Mouse (Mus musculus) adrenal gland, postnatal 4 days (tissue): ENCODE results near the gene Olfr493. TPM values are rescaled to one million over a fixed set of nuclear protein-coding genes. Genes with fewer than 3 reads are reported as not detected.

ENCODE experiments used
- DNase-seq, 2 experiments: peaks; one replicate each; pipeline ENCODE4 v3.0.0; 2021 to 2022; ENCODE audit warnings: low spot score in 2 of 2, mixed read lengths in 2 of 2
- long read RNA-seq, 2 experiments: library from polyadenylated mRNA; stranded (forward); transcript quantifications; one replicate each; pipeline ENCODE4 v2.0.0; 2021
- total RNA-seq, 2 experiments: library from RNA; stranded (reverse); gene quantifications; 2 replicates each; pipeline ENCODE4 v1.2.3; 2021

The Olfr493 gene
- not detected for total RNA-seq
- long read RNA-seq, experiment 1 = 0 reads
- long read RNA-seq, experiment 2 = 0 reads

- DNase-seq = no peak
Observed at GRCm38 (mm10) chr7:108346879-108347278, at the start of gene Olfr493. TSS of gene Olfr493 (minus strand) at chr7:108346979.

GRCm38 (mm10) chr7:108392867-108393266, 46.1 kb upstream of the Olfr493 start, which contains the start of gene Olfr495:
TSS of gene Olfr495 (plus strand) at chr7:108393167.
- no peak for DNase-seq

GRCm38 (mm10) chr7:108365035-108365434, 18.3 kb upstream of the Olfr493 start, which contains the start of gene Olfr494:
TSS of gene Olfr494 (plus strand) at chr7:108365335.
- DNase-seq = no peak

- DNase-seq = no peak
Observed at GRCm38 (mm10) chr7:108323574-108323973, 23.2 kb downstream of the Olfr493 start, which contains the start of gene Olfr492. TSS of gene Olfr492 (minus strand) at chr7:108323674.

- no peak for DNase-seq
Observed at GRCm38 (mm10) chr7:108313151-108313550, 33.6 kb downstream of the Olfr493 start, which contains the start of gene Olfr491. TSS of gene Olfr491 (plus strand) at chr7:108313451.

Other genes starting within 250 kb of the Olfr493 start
- 1 to 10 TPM; 1.6 to 2.2 TPM for gene Olfr482, start 249.4 kb downstream of the Olfr493 start, total RNA-seq
- not detected for gene Olfr483, start 246.1 kb downstream of the Olfr493 start, total RNA-seq
- gene Olfr484, start 219.5 kb downstream of the Olfr493 start, total RNA-seq = not detected
- not detected for gene Olfr485, start 187.1 kb downstream of the Olfr493 start, total RNA-seq
- not detected for gene Olfr486, start 174.2 kb downstream of the Olfr493 start, total RNA-seq
- not detected for gene Olfr487, start 132.3 kb downstream of the Olfr493 start, total RNA-seq
- gene Olfr488, start 88.6 kb downstream of the Olfr493 start, total RNA-seq = not detected
- not detected for gene Olfr490, start 58.0 kb downstream of the Olfr493 start, total RNA-seq
- gene Olfr491, start 33.5 kb downstream of the Olfr493 start, total RNA-seq = not detected
- gene Olfr492, start 23.3 kb downstream of the Olfr493 start, total RNA-seq = not detected
- gene Olfr494, start 18.4 kb upstream of the Olfr493 start, total RNA-seq = not detected
- gene Olfr495, start 46.2 kb upstream of the Olfr493 start, total RNA-seq = not detected
- not detected for gene Olfr497, start 73.4 kb upstream of the Olfr493 start, total RNA-seq
- not detected for gene Olfr498, start 118.3 kb upstream of the Olfr493 start, total RNA-seq
- not detected for gene Olfr502, start 178.1 kb upstream of the Olfr493 start, total RNA-seq
- not detected for gene Olfr503, start 197.5 kb upstream of the Olfr493 start, total RNA-seq
- gene Olfr504, start 218.8 kb upstream of the Olfr493 start, total RNA-seq = not detected